Mouse (Mus musculus) liver, postnatal 0 days (tissue): ENCODE results near the gene Clrn1. TPM values are rescaled to one million over a fixed set of nuclear protein-coding genes. Genes with fewer than 3 reads are reported as not detected.

Source experiments
- ATAC-seq: fragments of 200-750 bp; cut with Nextera tagmentation; 2 replicates; pipeline ENCODE4 v1.8.0; 2017; ENCODE audit warnings: mild to moderate bottlenecking, moderate library complexity
- DNase-seq: peaks from one replicate; pipeline ENCODE4 v3.0.0-alpha.2; 2016
- H3K27ac ChIP-seq: fragments of 300-500 bp; sonication (generic); 2 replicates; pipeline ENCODE4 v1.5.1; 2014; ENCODE audit warnings: antibody characterized with exemption, moderate library complexity, mild to moderate bottlenecking, low read depth
- H3K27me3 ChIP-seq: fragments of 300-500 bp; sonication (generic); 2 replicates; pipeline ENCODE4 v1.6.1; 2014; ENCODE audit warnings: low read length, control low read depth, mixed read lengths; ENCODE audit not compliant: insufficient read depth
- H3K36me3 ChIP-seq: fragments of 300-500 bp; sonication (generic); replicated peaks from 2 replicates; pipeline ENCODE4 v1.6.1; 2014; ENCODE audit warnings: mild to moderate bottlenecking, control low read depth, low read length, moderate library complexity, mixed read lengths; ENCODE audit not compliant: insufficient read depth
- H3K4me1 ChIP-seq: fragments of 300-500 bp; sonication (generic); 2 replicates; pipeline ENCODE4 v1.6.1; 2014; ENCODE audit warnings: antibody characterized with exemption, mild to moderate bottlenecking, control low read depth; ENCODE audit not compliant: insufficient read depth
- H3K4me2 ChIP-seq: fragments of 300-500 bp; sonication (generic); 2 replicates; pipeline ENCODE4 v1.6.1; 2014; ENCODE audit warnings: low read depth, mild to moderate bottlenecking, low read length, moderate library complexity, mixed read lengths
- H3K4me3 ChIP-seq: fragments of 300-500 bp; sonication (generic); 2 replicates; pipeline ENCODE4 v1.5.1; 2014; ENCODE audit warnings: low read depth, low read length
- H3K9ac ChIP-seq: fragments of 300-500 bp; sonication (generic); replicated peaks from 2 replicates; pipeline ENCODE4 v1.6.1; 2014; ENCODE audit warnings: mild to moderate bottlenecking, moderate library complexity
- H3K9me3 ChIP-seq: fragments of 300-500 bp; sonication (generic); 2 replicates; pipeline ENCODE4 v1.6.1; 2016; ENCODE audit warnings: mild to moderate bottlenecking, control low read depth, low read length, mixed read lengths
- CTCF ChIP-seq: sonication (generic); IDR thresholded peaks from 2 replicates; pipeline ENCODE4 v1.5.1; 2016; ENCODE audit warnings: antibody characterized with exemption, low read depth
- EP300 ChIP-seq: IDR thresholded peaks from 2 replicates; pipeline ENCODE4 v1.6.1; 2016; ENCODE audit warnings: antibody characterized with exemption, low read depth, mild to moderate bottlenecking
- WGBS: fragments of 180-500 bp; shearing (Covaris S2); extraction: QIAGEN DNeasy Blood & Tissue Kit; methylation state at CpG from one replicate; pipeline ENCODE4 v1.1.7; 2014; ENCODE audit not compliant: insufficient replicate concordance; 5-methylcytosine and 5-hydroxymethylcytosine counted together
- polyA plus RNA-seq: library from polyadenylated mRNA; unstranded; fragments of >200 nt; fragmentation: Nextera tagmentation; extraction: Ambion mirVana; gene quantifications from 2 replicates; pipeline ENCODE4 v1.2.1, GENCODE M21; 2015

Gene Clrn1
- polyA plus RNA-seq: not detected in 2 replicates

GRCm38 (mm10) chr3:58884801-58885573 lies at the start of gene Clrn1:
TSS of gene Clrn1 (minus strand) at chr3:58885340.
- H3K4me3 ChIP-seq: no peak within 1 kb of the TSS
- no peaks in the 10 kb centered on the region for H3K27me3 ChIP-seq
- no peaks in the 10 kb centered on the region for H3K9me3 ChIP-seq
- no peak within 1 kb of the TSS for H3K4me2 ChIP-seq
- DNase-seq (no peak), ATAC-seq (no peak)
- WGBS: 73% methylated on average over 20 of the region's 20 CpGs
- TF ChIP-seq CTCF: no peak
- no peak for TF ChIP-seq EP300
- no peak within 1 kb of the TSS for H3K9ac ChIP-seq
- no peaks in the 10 kb centered on the region for H3K4me1 ChIP-seq
- no peaks in the 10 kb centered on the region for H3K36me3 ChIP-seq
- H3K27ac ChIP-seq: no peak within 1 kb of the TSS

GRCm38 (mm10) chr3:58924027-58924426 lies 38.9 kb upstream of the Clrn1 start:
- H3K9me3 ChIP-seq: no peaks in the 10 kb centered on the region
- no peak for DNase-seq
- no peak overlapping the region for H3K27ac ChIP-seq
- ATAC-seq: no peak
- no peaks in the 10 kb centered on the region for H3K27me3 ChIP-seq
- H3K36me3 ChIP-seq: no peaks in the 10 kb centered on the region
- H3K9ac ChIP-seq: no peak overlapping the region
- H3K4me3 ChIP-seq: no peak overlapping the region
- H3K4me2 ChIP-seq: no peak overlapping the region
- no peak for TF ChIP-seq CTCF
- TF ChIP-seq EP300: no peak
- WGBS: 61% methylated on average over 7 of the region's 7 CpGs
- no peaks in the 10 kb centered on the region for H3K4me1 ChIP-seq

- Histone ChIP-seq H3K9ac (no peak overlapping the region), H3K9me3 (no peaks in the 10 kb centered on the region), H3K4me3 (no peak overlapping the region), H3K4me2 (no peak overlapping the region), H3K27ac (no peak overlapping the region), H3K4me1 (no peaks in the 10 kb centered on the region), H3K27me3 (no peaks in the 10 kb centered on the region), H3K36me3 (no peaks in the 10 kb centered on the region)
- no peak for TF ChIP-seq EP300
- no peak for TF ChIP-seq CTCF
- no peak for DNase-seq
- ATAC-seq: no peak
- WGBS: 68% methylated on average over 8 of the region's 11 CpGs
These were observed 38.0 kb upstream of the Clrn1 start for GRCm38 (mm10) chr3:58923140-58923539.

GRCm38 (mm10) chr3:58922636-58923035 lies 37.5 kb upstream of the Clrn1 start:
- no peak overlapping the region for H3K4me3 ChIP-seq
- H3K4me1 ChIP-seq: no peaks in the 10 kb centered on the region
- H3K36me3 ChIP-seq: no peaks in the 10 kb centered on the region
- H3K27me3 ChIP-seq: no peaks in the 10 kb centered on the region
- TF ChIP-seq EP300: no peak
- 82% methylated on average over 7 of the region's 7 CpGs for WGBS
- ATAC-seq: no peak
- H3K4me2 ChIP-seq: no peak overlapping the region
- no peak overlapping the region for H3K9ac ChIP-seq
- no peak for DNase-seq
- no peak overlapping the region for H3K27ac ChIP-seq
- no peaks in the 10 kb centered on the region for H3K9me3 ChIP-seq

GRCm38 (mm10) chr3:58921316-58921715 lies 36.2 kb upstream of the Clrn1 start:
- H3K4me3 ChIP-seq: no peak overlapping the region

GRCm38 (mm10) chr3:58904656-58905055 lies 19.5 kb upstream of the Clrn1 start:
- no peak for DNase-seq
- WGBS: 70% methylated on average over 2 of the region's 2 CpGs
- Histone ChIP-seq H3K9ac (no peak overlapping the region), H3K4me1 (no peaks in the 10 kb centered on the region), H3K4me2 (no peak overlapping the region), H3K4me3 (no peak overlapping the region), H3K27me3 (no peaks in the 10 kb centered on the region), H3K9me3 (no peaks in the 10 kb centered on the region), H3K27ac (no peak overlapping the region), H3K36me3 (no peaks in the 10 kb centered on the region)
- ATAC-seq: no peak
- TF ChIP-seq EP300 (no peak), CTCF (no peak)

More at GRCm38 (mm10) chr3:58921316-58921715, 36.2 kb upstream of the Clrn1 start:
- H3K27me3 ChIP-seq: no peaks in the 10 kb centered on the region
- H3K27ac ChIP-seq: no peak overlapping the region
- no peaks in the 10 kb centered on the region for H3K4me1 ChIP-seq
- H3K36me3 ChIP-seq: no peaks in the 10 kb centered on the region
- H3K9me3 ChIP-seq: no peaks in the 10 kb centered on the region
- WGBS: 52% methylated on average over 5 of the region's 5 CpGs
- H3K9ac ChIP-seq: no peak overlapping the region
- DNase-seq (no peak), ATAC-seq (no peak)
- TF ChIP-seq CTCF (no peak), EP300 (no peak)
- no peak overlapping the region for H3K4me2 ChIP-seq
